Mouse (Mus musculus) midbrain, embryonic 13.5 days (tissue): ENCODE measurements around the gene Zfp511. TPM values are rescaled to one million over a fixed set of nuclear protein-coding genes. Genes with fewer than 3 reads are reported as not detected.
A peak's percentile ranks its signal among the peaks of the same experiment; 100 is the strongest.

Experiments used
- ATAC-seq: fragments of 200-750 bp; cut with Nextera tagmentation; 2 replicates; pipeline ENCODE4 v1.8.0; 2017; ENCODE audit warnings: mild to moderate bottlenecking, moderate TSS enrichment, moderate library complexity
- H3K27ac ChIP-seq: fragments of 300-500 bp; sonication (generic); 2 replicates; pipeline ENCODE4 v1.5.1; 2015; ENCODE audit warnings: inconsistent platforms, mild to moderate bottlenecking, moderate library complexity
- H3K27me3 ChIP-seq: fragments of 300-500 bp; sonication (generic); 2 replicates; pipeline ENCODE4 v1.6.1; 2015; ENCODE audit warnings: mild to moderate bottlenecking, inconsistent platforms
- H3K36me3 ChIP-seq: fragments of 300-500 bp; sonication (generic); 2 replicates; pipeline ENCODE4 v1.6.1; 2015; ENCODE audit warnings: mild to moderate bottlenecking, inconsistent platforms
- H3K4me1 ChIP-seq: fragments of 300-500 bp; sonication (generic); replicated peaks from 2 replicates; pipeline ENCODE4 v1.6.1; 2015; ENCODE audit warnings: inconsistent platforms
- H3K4me2 ChIP-seq: fragments of 300-500 bp; sonication (generic); replicated peaks from 2 replicates; pipeline ENCODE4 v1.6.1; 2015; ENCODE audit warnings: moderate library complexity, mild to moderate bottlenecking, inconsistent platforms
- H3K4me3 ChIP-seq: fragments of 300-500 bp; sonication (generic); replicated peaks from 2 replicates; pipeline ENCODE4 v1.5.1; 2015; ENCODE audit warnings: mild to moderate bottlenecking, inconsistent platforms
- H3K9ac ChIP-seq: fragments of 300-500 bp; sonication (generic); replicated peaks from 2 replicates; pipeline ENCODE4 v1.6.1; 2015; ENCODE audit warnings: mild to moderate bottlenecking, inconsistent platforms
- H3K9me3 ChIP-seq: fragments of 300-500 bp; sonication (generic); 2 replicates; pipeline ENCODE4 v1.6.1; 2016; ENCODE audit warnings: mild to moderate bottlenecking, inconsistent platforms
- WGBS: fragments of 180-500 bp; shearing (Covaris S2); methylation state at CpG from one replicate; pipeline ENCODE4 v1.1.7; 2015; 5-methylcytosine and 5-hydroxymethylcytosine counted together
- polyA plus RNA-seq: library from polyadenylated mRNA; unstranded; fragments of >200 nt; fragmentation: Nextera tagmentation; extraction: Ambion mirVana; gene quantifications from 2 replicates; pipeline ENCODE4 v1.2.1, GENCODE M21; 2015

The Zfp511 gene
- 49.6 and 50.7 TPM in 2 replicates for polyA plus RNA-seq

DNA sequence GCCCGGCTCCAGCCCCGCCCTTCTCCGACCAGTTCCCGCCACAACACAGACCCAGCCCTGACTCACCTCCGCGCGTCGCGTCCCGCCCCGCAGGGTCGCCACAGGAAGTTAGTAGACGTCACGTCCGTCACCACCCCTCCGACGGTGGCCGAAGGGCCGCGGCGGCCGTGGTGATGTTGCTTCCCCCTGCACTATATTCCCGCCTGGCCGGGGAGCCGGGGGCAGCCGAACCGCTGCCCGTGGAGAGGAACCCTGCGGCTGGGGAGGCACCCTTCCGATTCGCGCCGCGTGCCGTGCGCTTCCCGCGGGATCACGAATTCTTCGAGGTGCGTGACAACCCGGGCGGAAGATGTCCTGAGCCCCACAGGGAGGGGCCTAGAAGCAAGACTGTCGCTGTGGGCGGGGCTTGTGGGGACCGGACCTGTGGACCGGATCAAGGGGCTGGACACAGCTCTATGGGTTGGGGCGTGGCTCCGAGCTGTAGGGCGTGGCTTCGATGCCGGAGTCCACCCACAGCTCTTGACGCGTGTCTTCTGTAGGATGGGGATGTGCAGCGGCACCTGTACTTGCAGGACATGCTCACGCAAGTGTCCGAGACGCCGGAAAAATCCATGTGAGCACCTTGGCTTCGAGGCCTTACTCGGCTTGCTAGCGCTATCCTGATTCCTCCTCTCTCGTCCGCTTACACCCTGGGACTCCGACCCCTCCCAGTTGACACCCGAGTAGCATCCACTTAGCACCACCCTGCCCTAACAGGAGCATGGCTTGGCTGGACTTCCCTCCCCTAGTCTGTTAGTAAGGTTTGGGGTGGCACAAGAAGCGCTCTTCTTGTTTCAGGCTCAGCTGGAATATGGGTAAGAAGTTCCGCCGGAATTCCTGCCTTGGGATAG, at the start of gene Zfp511, which contains the start of gene Tubgcp2:
Zfp511 (plus strand) TSS at position 111 of the 890 bp plus-strand sequence.
Tubgcp2 (minus strand) TSS at position 389 of the 890 bp plus-strand sequence.
- H3K27ac ChIP-seq = peak within 1 kb of the TSS; percentile 88
- H3K4me3 ChIP-seq = peak within 1 kb of the TSS; percentile 89
- H3K9ac ChIP-seq = peak within 1 kb of the TSS; percentile 90
- 0 out of 2 replicates have a peak, but pooled peaks cover 10% of the 10 kb centered on the region for H3K27me3 ChIP-seq
- peaks cover 44% of the 10 kb centered on the region for H3K36me3 ChIP-seq
- ATAC-seq = peak; percentile 97
- H3K9me3 ChIP-seq = no peaks in the 10 kb centered on the region
- H3K4me1 ChIP-seq = peaks cover 26% of the 10 kb centered on the region
- H3K4me2 ChIP-seq = peak within 1 kb of the TSS; percentile 92
- under 1% methylated on average over 68 of the region's 69 CpGs for WGBS

DNA sequence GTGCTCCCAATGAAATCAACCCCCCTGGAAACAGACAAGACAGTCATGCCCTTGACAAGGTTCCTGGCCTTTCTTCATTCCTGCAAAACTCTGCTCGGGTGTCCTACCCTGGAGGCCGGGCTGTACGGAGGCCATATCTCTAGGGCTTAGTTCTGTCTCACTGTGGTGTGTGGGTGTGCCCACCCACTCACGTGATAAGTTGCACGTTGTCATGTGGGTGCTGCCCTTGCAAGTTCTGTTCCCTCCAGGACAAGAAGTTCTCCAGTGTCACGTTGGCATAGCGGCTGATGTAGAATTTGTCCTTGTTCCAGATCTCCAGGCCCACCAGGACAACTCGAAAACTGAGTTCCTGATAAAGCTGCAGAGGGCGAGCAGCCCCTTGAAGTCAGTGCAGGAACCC, 47.9 kb upstream of the Zfp511 start:
- peaks cover 32% of the 10 kb centered on the region for H3K36me3 ChIP-seq
- H3K4me1 ChIP-seq = no peaks in the 10 kb centered on the region
- H3K27me3 ChIP-seq = no peaks in the 10 kb centered on the region
- H3K4me3 ChIP-seq = no peak overlapping the region
- no peak overlapping the region for H3K27ac ChIP-seq
- ATAC-seq = no peak
- no peak overlapping the region for H3K4me2 ChIP-seq
- no peaks in the 10 kb centered on the region for H3K9me3 ChIP-seq
- no peak overlapping the region for H3K9ac ChIP-seq
- WGBS = 94% methylated on average over 9 of the region's 9 CpGs

DNA sequence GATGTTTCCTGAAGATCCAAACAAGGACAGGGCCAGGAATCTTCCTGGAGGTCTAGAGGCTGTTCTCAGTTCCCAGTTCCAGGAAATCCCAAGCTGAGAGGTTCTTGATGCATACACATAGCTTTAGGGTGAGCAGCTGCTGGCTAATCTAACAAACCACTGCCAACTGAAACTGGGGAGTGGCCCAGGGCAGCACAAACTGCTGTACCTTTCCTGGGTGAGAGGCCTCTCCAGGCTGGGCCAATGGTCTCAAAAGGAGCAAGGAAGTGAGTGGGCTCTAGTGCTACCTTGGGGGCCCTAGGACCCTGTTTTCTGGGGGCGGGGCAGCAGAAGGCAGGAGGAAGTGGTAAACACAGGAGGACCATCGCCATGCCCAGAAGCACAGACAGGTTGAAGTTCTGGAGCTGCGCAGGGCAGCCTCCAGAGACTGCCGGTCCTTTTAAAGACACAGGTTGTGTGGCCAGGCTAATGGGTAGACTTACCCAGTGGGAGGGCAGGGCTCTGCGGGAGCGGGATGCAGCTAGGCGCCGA, 45.3 kb upstream of the Zfp511 start:
- Histone ChIP-seq H3K36me3 (peaks cover 18% of the 10 kb centered on the region), H3K9ac (no peak overlapping the region), H3K4me3 (no peak overlapping the region), H3K27ac (no peak overlapping the region), H3K27me3 (no peaks in the 10 kb centered on the region), H3K9me3 (no peaks in the 10 kb centered on the region), H3K4me1 (no peaks in the 10 kb centered on the region), H3K4me2 (no peak overlapping the region)
- ATAC-seq = no peak
- 65% methylated on average over 8 of the region's 8 CpGs for WGBS

DNA sequence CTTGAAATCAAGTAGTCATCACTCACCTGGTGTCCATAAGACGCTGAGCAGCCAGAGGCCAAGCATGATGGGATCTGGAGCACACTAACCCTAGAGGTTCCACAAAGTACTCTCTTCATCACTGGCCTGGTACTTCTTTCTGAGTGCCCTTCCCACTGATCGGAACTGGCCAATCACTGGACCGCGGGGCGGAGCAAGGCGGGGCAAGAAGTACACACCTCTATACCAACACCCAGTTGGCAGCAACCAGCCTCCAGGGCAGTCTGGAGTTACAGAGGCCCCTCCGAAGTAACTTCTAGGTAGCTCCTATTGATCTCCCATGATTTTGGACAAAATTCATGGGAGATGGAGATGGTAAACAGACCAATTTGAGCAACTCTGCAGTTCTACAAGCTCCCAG, 43.8 kb upstream of the Zfp511 start, which contains the start of gene Adam8:
Adam8 (minus strand) TSS at position 157 of the 400 bp plus-strand sequence.
- peaks cover 24% of the 10 kb centered on the region for H3K36me3 ChIP-seq
- H3K4me2 ChIP-seq = no peak within 1 kb of the TSS
- H3K4me3 ChIP-seq = no peak within 1 kb of the TSS
- H3K27ac ChIP-seq = no peak within 1 kb of the TSS
- H3K27me3 ChIP-seq = no peaks in the 10 kb centered on the region
- WGBS = 28% methylated on average over 7 of the region's 7 CpGs
- H3K9me3 ChIP-seq = no peaks in the 10 kb centered on the region
- H3K4me1 ChIP-seq = no peaks in the 10 kb centered on the region
- ATAC-seq = no peak
- no peak within 1 kb of the TSS for H3K9ac ChIP-seq

DNA sequence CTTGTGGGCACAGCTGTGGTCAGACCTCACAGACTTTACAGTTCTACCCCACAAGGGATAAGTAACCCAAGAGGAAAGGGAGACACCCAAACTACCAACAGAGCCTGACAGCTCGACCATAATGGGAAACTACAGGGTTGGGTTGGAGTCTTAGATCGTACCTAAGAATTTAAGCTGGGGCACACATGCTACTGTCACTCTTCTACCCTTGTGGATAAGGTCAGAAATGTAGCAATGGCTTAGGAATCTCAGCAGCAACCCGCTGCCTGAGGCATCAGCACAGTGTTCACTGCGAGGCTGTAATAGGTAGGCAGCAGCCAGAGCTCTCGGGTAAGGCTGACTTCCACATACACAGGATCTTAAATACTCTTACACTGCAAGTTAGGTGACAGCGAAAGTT, 42.7 kb upstream of the Zfp511 start:
- Histone ChIP-seq H3K4me1 (no peaks in the 10 kb centered on the region), H3K9me3 (no peaks in the 10 kb centered on the region), H3K27ac (no peak overlapping the region), H3K4me3 (no peak overlapping the region), H3K36me3 (peaks cover 35% of the 10 kb centered on the region), H3K27me3 (no peaks in the 10 kb centered on the region), H3K4me2 (no peak overlapping the region), H3K9ac (no peak overlapping the region)
- WGBS = 92% methylated on average over 6 of the region's 6 CpGs
- no peak for ATAC-seq

DNA sequence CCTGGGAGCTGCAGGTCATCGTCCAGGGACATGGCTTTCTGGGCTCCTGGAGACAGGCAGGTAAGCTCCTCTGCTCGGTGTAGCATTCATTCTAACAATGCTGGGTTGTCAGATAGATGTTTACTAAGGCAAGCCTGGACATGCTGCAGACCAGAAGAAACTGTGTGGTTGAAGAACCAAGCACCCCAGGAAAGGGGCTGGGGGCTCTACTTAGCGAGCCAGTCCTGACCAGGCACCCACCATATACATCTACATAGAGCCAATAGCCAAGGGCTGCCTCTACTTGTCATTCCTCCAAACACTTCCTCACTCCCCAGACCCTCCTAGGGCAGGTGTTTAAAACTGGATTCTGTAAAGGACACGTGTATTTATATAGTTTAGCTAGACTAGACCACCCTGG, 42.0 kb upstream of the Zfp511 start:
- Histone ChIP-seq H3K4me3 (no peak overlapping the region), H3K4me1 (no peaks in the 10 kb centered on the region), H3K27me3 (no peaks in the 10 kb centered on the region), H3K27ac (no peak overlapping the region), H3K9me3 (no peaks in the 10 kb centered on the region), H3K9ac (no peak overlapping the region), H3K4me2 (no peak overlapping the region), H3K36me3 (peaks cover 42% of the 10 kb centered on the region)
- WGBS = 82% methylated on average over 4 of the region's 4 CpGs
- no peak for ATAC-seq

DNA sequence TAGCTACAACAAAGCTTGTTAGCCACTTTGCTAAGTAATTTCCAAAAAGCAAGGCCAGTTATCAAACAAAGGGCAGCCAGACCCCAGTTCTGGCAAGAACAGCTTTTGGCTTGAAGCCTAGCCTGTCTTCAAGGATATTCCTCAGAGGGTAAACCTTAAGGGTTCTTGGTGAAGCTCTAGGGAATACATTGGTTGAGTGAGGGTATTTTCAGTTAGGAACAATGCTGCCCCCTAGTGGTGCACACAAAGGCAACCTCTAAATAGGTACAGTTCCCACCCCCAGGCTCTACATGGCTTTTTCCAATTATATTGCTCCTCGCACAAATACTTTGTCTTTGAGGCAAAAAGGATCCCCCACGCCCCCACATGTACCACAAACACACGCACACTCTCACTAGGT, 41.5 kb upstream of the Zfp511 start:
- no peak overlapping the region for H3K9ac ChIP-seq
- no peaks in the 10 kb centered on the region for H3K27me3 ChIP-seq
- H3K36me3 ChIP-seq = peaks cover 46% of the 10 kb centered on the region
- H3K27ac ChIP-seq = no peak overlapping the region
- no peaks in the 10 kb centered on the region for H3K9me3 ChIP-seq
- 22% methylated on average over 3 of the region's 3 CpGs for WGBS
- H3K4me2 ChIP-seq = no peak overlapping the region
- ATAC-seq = no peak
- H3K4me3 ChIP-seq = no peak overlapping the region
- H3K4me1 ChIP-seq = no peaks in the 10 kb centered on the region

DNA sequence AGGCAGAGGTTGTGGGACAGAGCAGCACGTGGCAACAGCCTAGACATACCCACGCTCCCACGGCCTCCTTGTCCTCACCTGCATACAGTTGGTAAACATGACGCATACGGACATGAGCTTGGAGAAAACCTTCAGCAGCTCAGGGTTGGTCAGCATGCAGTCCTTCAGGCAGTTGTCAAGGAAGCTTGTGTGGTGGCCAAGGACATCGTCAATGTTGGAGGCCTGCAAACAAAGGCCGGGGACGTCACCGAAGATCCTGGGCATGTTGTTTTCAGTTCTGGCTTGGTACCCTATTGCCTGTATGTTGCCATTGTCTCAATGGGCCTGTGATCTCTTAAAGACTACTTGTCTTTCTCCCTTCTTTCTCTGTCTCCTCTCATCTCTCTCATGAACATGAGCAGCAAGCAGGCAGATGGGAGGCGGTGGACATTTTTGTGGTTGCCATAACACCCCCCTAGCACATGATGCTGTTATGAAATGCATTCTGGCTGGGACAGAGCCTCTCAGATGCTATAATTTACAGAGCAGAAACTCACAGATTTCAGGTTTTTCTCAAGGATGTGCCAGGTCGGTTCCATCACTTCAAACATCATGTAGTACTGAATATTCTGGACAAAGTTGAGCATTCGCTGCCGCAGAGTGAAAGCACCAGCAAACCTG, 37.4 kb upstream of the Zfp511 start:
- 94% methylated on average over 13 of the region's 13 CpGs for WGBS
- Histone ChIP-seq H3K4me1 (no peaks in the 10 kb centered on the region), H3K4me2 (no peak overlapping the region), H3K27me3 (no peaks in the 10 kb centered on the region), H3K9ac (no peak overlapping the region), H3K4me3 (no peak overlapping the region), H3K27ac (no peak overlapping the region), H3K36me3 (peaks cover 80% of the 10 kb centered on the region), H3K9me3 (no peaks in the 10 kb centered on the region)
- ATAC-seq = no peak

DNA sequence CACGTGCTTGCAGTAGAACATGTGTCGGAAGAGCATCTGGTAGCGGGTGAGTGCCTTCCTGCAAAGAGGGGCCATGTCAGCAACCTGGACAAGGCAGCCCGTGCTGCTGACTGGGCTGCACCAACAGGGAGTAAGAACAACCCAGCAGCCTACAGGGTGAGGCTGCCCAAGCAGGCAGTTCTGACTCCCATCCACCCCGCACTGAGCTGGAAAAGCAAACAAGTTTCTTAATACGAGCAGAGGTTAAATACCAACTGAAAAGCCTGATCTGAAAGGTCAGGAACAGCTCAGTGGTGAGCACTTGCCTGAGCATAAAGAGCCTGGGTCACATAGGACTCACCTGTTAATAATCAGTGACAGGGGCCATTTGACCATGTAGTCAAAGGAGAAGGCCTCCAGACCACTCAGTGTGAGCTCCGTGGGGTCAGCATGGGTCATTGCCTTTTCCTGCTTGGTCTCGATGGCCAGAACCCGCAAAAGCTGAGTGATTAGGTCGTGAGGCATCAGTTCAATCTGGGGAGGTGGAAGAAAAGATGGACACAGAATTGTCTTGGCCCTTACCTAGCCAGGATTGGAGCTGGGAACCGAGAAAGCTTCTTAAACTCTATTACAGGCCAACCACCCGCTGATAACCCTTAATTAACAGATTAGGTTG, 35.0 kb upstream of the Zfp511 start:
- Histone ChIP-seq H3K27ac (no peak overlapping the region), H3K4me2 (no peak overlapping the region), H3K4me3 (no peak overlapping the region), H3K36me3 (peaks cover 88% of the 10 kb centered on the region), H3K4me1 (no peaks in the 10 kb centered on the region), H3K9me3 (no peaks in the 10 kb centered on the region), H3K9ac (no peak overlapping the region), H3K27me3 (no peaks in the 10 kb centered on the region)
- no peak for ATAC-seq
- WGBS = 52% methylated on average over 12 of the region's 12 CpGs

DNA sequence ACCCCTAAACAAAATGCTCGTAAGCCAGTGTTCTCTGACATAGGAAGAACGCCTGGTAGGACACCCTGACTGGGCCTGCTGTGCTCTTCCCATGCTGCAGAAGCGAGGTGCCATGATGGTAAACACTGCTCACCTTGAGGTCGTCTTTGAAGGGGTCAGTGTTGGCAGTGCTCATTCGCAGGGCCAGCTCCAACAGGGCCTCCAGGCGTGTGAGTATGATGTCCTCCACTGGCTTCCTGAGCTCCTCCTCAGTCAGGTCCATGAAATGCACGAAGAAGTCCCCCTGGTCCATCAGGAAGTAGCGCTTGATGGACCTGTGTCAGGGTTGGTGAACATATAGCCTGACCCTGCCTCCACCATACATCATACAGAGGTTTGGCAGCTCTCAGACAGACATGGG, 31.5 kb upstream of the Zfp511 start:
- H3K27ac ChIP-seq = no peak overlapping the region
- H3K9me3 ChIP-seq = no peaks in the 10 kb centered on the region
- no peak for ATAC-seq
- H3K27me3 ChIP-seq = no peaks in the 10 kb centered on the region
- peaks cover 77% of the 10 kb centered on the region for H3K36me3 ChIP-seq
- no peaks in the 10 kb centered on the region for H3K4me1 ChIP-seq
- no peak overlapping the region for H3K9ac ChIP-seq
- H3K4me2 ChIP-seq = no peak overlapping the region
- no peak overlapping the region for H3K4me3 ChIP-seq
- WGBS = 95% methylated on average over 8 of the region's 8 CpGs

DNA sequence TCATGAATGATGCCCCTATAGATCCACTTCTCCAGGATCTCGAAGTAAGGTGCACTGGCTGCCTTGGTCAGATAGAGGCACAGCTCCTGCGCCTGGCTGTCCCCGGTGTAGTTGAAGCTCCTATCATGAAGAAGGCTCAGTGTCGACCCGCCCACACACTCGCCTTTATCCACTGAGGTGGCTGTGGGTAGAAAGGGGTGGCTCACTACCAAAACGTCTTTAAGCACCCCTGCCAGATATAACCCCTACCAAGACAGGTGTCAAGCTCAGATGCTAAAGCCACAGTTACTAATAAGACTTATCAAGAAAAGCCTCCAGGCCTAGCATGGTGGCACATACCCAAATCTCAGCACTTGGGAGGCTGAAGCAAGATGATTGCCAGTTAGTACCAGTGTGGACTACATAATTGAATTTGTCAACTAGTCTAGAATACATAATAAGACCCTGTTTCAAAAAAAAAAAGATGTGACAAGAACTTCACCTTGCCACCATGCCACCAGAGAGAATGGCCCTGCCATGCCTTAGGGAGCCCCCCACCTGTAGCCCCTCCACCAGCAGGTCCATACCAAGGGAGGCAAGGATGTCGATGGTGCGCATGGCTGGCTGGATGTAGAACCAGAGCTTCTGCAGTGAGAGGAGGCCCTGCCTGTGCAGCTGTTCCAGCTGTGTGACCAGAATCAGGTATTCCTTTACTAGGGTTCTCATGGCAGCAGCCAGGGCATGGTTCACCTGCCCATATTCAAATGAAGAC, 29.2 kb upstream of the Zfp511 start:
- WGBS = 95% methylated on average over 9 of the region's 9 CpGs
- Histone ChIP-seq H3K27ac (no peak overlapping the region), H3K4me1 (no peaks in the 10 kb centered on the region), H3K9ac (no peak overlapping the region), H3K27me3 (no peaks in the 10 kb centered on the region), H3K4me2 (no peak overlapping the region), H3K36me3 (peaks cover 65% of the 10 kb centered on the region), H3K4me3 (no peak overlapping the region), H3K9me3 (no peaks in the 10 kb centered on the region)
- no peak for ATAC-seq
